Mouse (Mus musculus) lung, adult 2 months (tissue): ENCODE measurements around the gene Zfp78.

Experiments used
- CTCF ChIP-seq: fragments of 200-500 bp; IDR thresholded peaks from 2 replicates; pipeline ENCODE4 v1.5.1; 2011; ENCODE audit warnings: mild to moderate bottlenecking, low read length, control low read depth; ENCODE audit not compliant: insufficient read depth
- POLR2A ChIP-seq: fragments of 200-500 bp; IDR thresholded peaks from 2 replicates; pipeline ENCODE4 v1.6.1; 2011; ENCODE audit warnings: low read depth, mild to moderate bottlenecking, control low read depth, low read length, borderline replicate concordance; ENCODE audit errors: extremely low read depth

GRCm38 (mm10) chr7:6369460-6369859 is 6.4 kb downstream of the Zfp78 start:
- no peak for TF ChIP-seq CTCF
- TF ChIP-seq POLR2A, result no peak
